Mouse (Mus musculus) heart, embryonic 10.5 days (tissue): ENCODE results near the gene Mfsd5. TPM values are rescaled to one million over a fixed set of nuclear protein-coding genes. Genes with fewer than 3 reads are reported as not detected.

Experiments used
- DNase-seq: peaks from one replicate; pipeline ENCODE4 v3.0.0-alpha.2; 2017; ENCODE audit warnings: low spot score
- H3K27ac ChIP-seq: fragments of 300-500 bp; sonication (generic); 2 replicates; pipeline ENCODE4 v1.5.1; 2016; ENCODE audit warnings: mild to moderate bottlenecking
- H3K27me3 ChIP-seq: fragments of 300-500 bp; sonication (generic); 2 replicates; pipeline ENCODE4 v1.6.1; 2016; ENCODE audit warnings: mild to moderate bottlenecking; ENCODE audit not compliant: poor library complexity, insufficient read depth, severe bottlenecking
- H3K36me3 ChIP-seq: fragments of 300-500 bp; sonication (generic); 2 replicates; pipeline ENCODE4 v1.6.1; 2016; ENCODE audit warnings: mild to moderate bottlenecking, moderate library complexity
- H3K4me1 ChIP-seq: fragments of 300-500 bp; sonication (generic); 2 replicates; pipeline ENCODE4 v1.6.1; 2016; ENCODE audit warnings: mild to moderate bottlenecking
- H3K4me3 ChIP-seq: fragments of 300-500 bp; sonication (generic); 2 replicates; pipeline ENCODE4 v1.5.1; 2016; ENCODE audit warnings: mild to moderate bottlenecking, moderate library complexity
- H3K9me3 ChIP-seq: fragments of 300-500 bp; sonication (generic); 2 replicates; pipeline ENCODE4 v1.6.1; 2016; ENCODE audit warnings: mild to moderate bottlenecking, moderate library complexity
- whole genome bisulfite sequencing: fragments of 180-500 bp; shearing (Covaris S2); methylation state at CpG from one replicate; pipeline ENCODE4 v1.1.7; 2016; 5-methylcytosine and 5-hydroxymethylcytosine counted together
- polyA plus RNA-seq: library from polyadenylated mRNA; unstranded; fragments of >200 nt; fragmentation: Nextera tagmentation; extraction: Ambion mirVana; gene quantifications from 2 replicates; pipeline ENCODE4 v1.2.1, GENCODE M21; 2016

Mfsd5 gene
- polyA plus RNA-seq, 1 experiment from 2014 or later = 63.4 TPM

- Histone ChIP-seq H3K36me3 (0 out of 2 replicates have a peak, but pooled peaks cover 2% of the 10 kb centered on the region), H3K27me3 (peaks cover 64% of the 10 kb centered on the region), H3K4me1 (peaks cover 62% of the 10 kb centered on the region), H3K9me3 (no peaks in the 10 kb centered on the region), H3K4me3 (peak overlapping the region; percentile 73), H3K27ac (peak overlapping the region; percentile 59)
- 14% methylated on average over 22 of the region's 22 CpGs for WGBS
- no peak for DNase-seq
Observed at GRCm38 (mm10) chr15:102243229-102244190, 35.7 kb upstream of the Mfsd5 start.

- no peak for DNase-seq
- Histone ChIP-seq H3K27ac (peak overlapping the region; percentile 59; the same call in 1 of the 2 replicates), H3K4me3 (peak overlapping the region; percentile 73), H3K4me1 (peaks cover 69% of the 10 kb centered on the region), H3K36me3 (0 out of 2 replicates have a peak, but pooled peaks cover 2% of the 10 kb centered on the region), H3K27me3 (peaks cover 74% of the 10 kb centered on the region), H3K9me3 (no peaks in the 10 kb centered on the region)
- 14% methylated on average over 19 of the region's 19 CpGs for WGBS
Observed at GRCm38 (mm10) chr15:102244306-102245191, 34.7 kb upstream of the Mfsd5 start.

- WGBS = 3% methylated on average over 14 of the region's 14 CpGs
- Histone ChIP-seq H3K4me3 (peak overlapping the region; percentile 73), H3K27me3 (peaks cover 78% of the 10 kb centered on the region), H3K27ac (peak overlapping the region; percentile 90), H3K4me1 (peaks cover 78% of the 10 kb centered on the region), H3K9me3 (no peaks in the 10 kb centered on the region), H3K36me3 (0 out of 2 replicates have a peak, but pooled peaks cover 2% of the 10 kb centered on the region)
- no peak for DNase-seq
Observed at GRCm38 (mm10) chr15:102245461-102245881, 33.8 kb upstream of the Mfsd5 start.

GRCm38 (mm10) chr15:102245891-102246741 lies 33.1 kb upstream of the Mfsd5 start:
- WGBS = under 1% methylated on average over 37 of the region's 44 CpGs
- peaks cover 80% of the 10 kb centered on the region for H3K27me3 ChIP-seq
- H3K9me3 ChIP-seq = no peaks in the 10 kb centered on the region
- peak overlapping the region; percentile 73 for H3K4me3 ChIP-seq
- H3K4me1 ChIP-seq = peaks cover 77% of the 10 kb centered on the region
- peak; percentile 87 for DNase-seq
- H3K27ac ChIP-seq = peak overlapping the region; percentile 90
- no peaks in the 10 kb centered on the region for H3K36me3 ChIP-seq

GRCm38 (mm10) chr15:102246866-102247251 lies 32.4 kb upstream of the Mfsd5 start:
- under 1% methylated on average over 35 of the region's 35 CpGs for WGBS
- peaks cover 80% of the 10 kb centered on the region for H3K27me3 ChIP-seq

GRCm38 (mm10) chr15:102247252-102248130 lies 31.8 kb upstream of the Mfsd5 start:
- DNase-seq = peak; percentile 82
- Histone ChIP-seq H3K4me3 (peak overlapping the region; percentile 73), H3K36me3 (0 out of 2 replicates have a peak, but pooled peaks cover 4% of the 10 kb centered on the region), H3K27me3 (peaks cover 80% of the 10 kb centered on the region), H3K27ac (peak overlapping the region; percentile 90), H3K4me1 (peaks cover 85% of the 10 kb centered on the region), H3K9me3 (no peaks in the 10 kb centered on the region)
- WGBS = under 1% methylated on average over 65 of the region's 65 CpGs

More at GRCm38 (mm10) chr15:102246866-102247251, 32.4 kb upstream of the Mfsd5 start:
- Histone ChIP-seq H3K27ac (peak overlapping the region; percentile 90), H3K36me3 (no peaks in the 10 kb centered on the region), H3K9me3 (no peaks in the 10 kb centered on the region), H3K4me1 (peaks cover 82% of the 10 kb centered on the region), H3K4me3 (peak overlapping the region; percentile 73)
- DNase-seq = peak; percentile 93

GRCm38 (mm10) chr15:102248131-102248811 lies 31.0 kb upstream of the Mfsd5 start:
- WGBS = 5% methylated on average over 8 of the region's 8 CpGs
- peaks cover 77% of the 10 kb centered on the region for H3K4me1 ChIP-seq
- peaks cover 78% of the 10 kb centered on the region for H3K27me3 ChIP-seq

GRCm38 (mm10) chr15:102248812-102249191 lies 30.5 kb upstream of the Mfsd5 start:
- Histone ChIP-seq H3K9me3 (no peaks in the 10 kb centered on the region), H3K4me3 (peak overlapping the region; percentile 73), H3K36me3 (0 out of 2 replicates have a peak, but pooled peaks cover 4% of the 10 kb centered on the region), H3K27ac (peak overlapping the region; percentile 90), H3K4me1 (peaks cover 72% of the 10 kb centered on the region), H3K27me3 (peaks cover 78% of the 10 kb centered on the region)
- WGBS = 0% methylated on average over 1 of the region's 3 CpGs
- no peak for DNase-seq

More at GRCm38 (mm10) chr15:102248131-102248811, 31.0 kb upstream of the Mfsd5 start:
- Histone ChIP-seq H3K27ac (peak overlapping the region; percentile 90), H3K9me3 (no peaks in the 10 kb centered on the region), H3K36me3 (0 out of 2 replicates have a peak, but pooled peaks cover 4% of the 10 kb centered on the region), H3K4me3 (peak overlapping the region; percentile 73)
- no peak for DNase-seq

GRCm38 (mm10) chr15:102249251-102249691 lies 30.0 kb upstream of the Mfsd5 start:
- peaks cover 67% of the 10 kb centered on the region for H3K4me1 ChIP-seq
- 0 out of 2 replicates have a peak, but pooled peaks cover 4% of the 10 kb centered on the region for H3K36me3 ChIP-seq
- WGBS = 0% methylated on average over 13 of the region's 13 CpGs
- peak overlapping the region; percentile 73 for H3K4me3 ChIP-seq
- DNase-seq = no peak
- H3K27ac ChIP-seq = peak overlapping the region; percentile 90
- peaks cover 78% of the 10 kb centered on the region for H3K27me3 ChIP-seq
- H3K9me3 ChIP-seq = no peaks in the 10 kb centered on the region

GRCm38 (mm10) chr15:102249967-102250366 lies 29.3 kb upstream of the Mfsd5 start:
- WGBS = 53% methylated on average over 9 of the region's 9 CpGs

More at GRCm38 (mm10) chr15:102249967-102250366, 29.3 kb upstream of the Mfsd5 start:
- peak overlapping the region; percentile 73; the same call in 1 of the 2 replicates for H3K4me3 ChIP-seq
- no peak for DNase-seq
- H3K27me3 ChIP-seq = peaks cover 78% of the 10 kb centered on the region
- H3K36me3 ChIP-seq = 0 out of 2 replicates have a peak, but pooled peaks cover 4% of the 10 kb centered on the region
- H3K27ac ChIP-seq = peak overlapping the region; percentile 90
- H3K9me3 ChIP-seq = no peaks in the 10 kb centered on the region
- H3K4me1 ChIP-seq = peaks cover 67% of the 10 kb centered on the region
